Mouse (Mus musculus) embryonic fibroblast, embryonic 13.5 days (primary cell): Measurements from ENCODE around the gene Gnb2. TPM values are rescaled to one million over a fixed set of nuclear protein-coding genes. Genes with fewer than 3 reads are reported as not detected.

ENCODE experiments used
- H3K27ac ChIP-seq: 2 replicates; pipeline ENCODE4 v1.5.1; 2012; ENCODE audit warnings: low read length, control low read depth, inconsistent platforms; ENCODE audit not compliant: insufficient read depth
- H3K4me1 ChIP-seq: 2 replicates; pipeline ENCODE4 v1.6.1; 2011; ENCODE audit warnings: low read length; ENCODE audit not compliant: control insufficient read depth, insufficient read depth
- H3K4me3 ChIP-seq: 2 replicates; pipeline ENCODE4 v1.5.1; 2011; ENCODE audit warnings: mild to moderate bottlenecking, control low read depth, low read length; ENCODE audit not compliant: insufficient read depth
- CTCF ChIP-seq: IDR thresholded peaks from 2 replicates; pipeline ENCODE4 v1.5.1; 2011; ENCODE audit warnings: mild to moderate bottlenecking, control low read depth, low read length, moderate library complexity, borderline replicate concordance; ENCODE audit not compliant: insufficient read depth
- POLR2A ChIP-seq: IDR thresholded peaks from 2 replicates; pipeline ENCODE4 v1.6.1; 2011; ENCODE audit warnings: low read depth, mild to moderate bottlenecking, control low read depth, low read length, moderate library complexity
- polyA plus RNA-seq: library from polyadenylated mRNA; stranded (reverse); fragments of >200 nt; gene quantifications from 2 replicates; pipeline ENCODE4 v1.2.4, GENCODE M21; 2011; ENCODE audit warnings: low read depth; ENCODE audit not compliant: missing spikeins, insufficient read length

The Gnb2 gene
- polyA plus RNA-seq, 1 experiment = 358 TPM

DNA sequence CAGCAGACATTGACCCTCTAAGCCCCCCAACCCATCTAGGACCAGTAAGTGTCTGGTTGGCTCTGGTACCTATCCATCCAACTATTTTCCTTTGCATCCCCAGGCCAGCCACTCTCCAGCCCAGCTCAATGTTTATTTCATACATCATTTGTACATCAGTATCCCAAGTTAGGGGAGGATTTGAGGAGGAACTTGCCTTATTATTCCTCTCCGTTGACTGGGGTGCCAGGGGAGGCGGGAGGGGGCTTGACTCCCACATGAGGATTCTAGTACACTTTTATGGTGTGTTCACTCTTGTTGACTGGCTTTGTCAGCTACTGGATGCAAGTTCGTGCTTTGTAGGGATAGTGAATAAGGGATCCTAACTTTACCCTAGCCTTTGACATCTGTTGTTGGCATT lies 21.6 kb downstream of the Gnb2 start:
- Histone ChIP-seq H3K27ac (no peak overlapping the region), H3K4me1 (peaks cover 4% of the 10 kb centered on the region; the same call in 1 of the 2 replicates), H3K4me3 (peak overlapping the region; percentile 73)
- TF ChIP-seq POLR2A = no peak
- TF ChIP-seq CTCF = no peak

GRCm38 (mm10) chr5:137510573-137511390 lies 22.5 kb downstream of the Gnb2 start:
- no peak for TF ChIP-seq POLR2A
- no peak for TF ChIP-seq CTCF
- no peak overlapping the region for H3K27ac ChIP-seq
- H3K4me3 ChIP-seq = peak overlapping the region; percentile 73
- peaks cover 4% of the 10 kb centered on the region; the same call in 1 of the 2 replicates for H3K4me1 ChIP-seq

GRCm38 (mm10) chr5:137510014-137510501 lies 23.3 kb downstream of the Gnb2 start:
- TF ChIP-seq POLR2A (peak; percentile 40; the same call in 1 of the 2 replicates), CTCF (no peak)
- Histone ChIP-seq H3K4me1 (peaks cover 4% of the 10 kb centered on the region; the same call in 1 of the 2 replicates), H3K27ac (no peak overlapping the region), H3K4me3 (peak overlapping the region; percentile 46)

DNA sequence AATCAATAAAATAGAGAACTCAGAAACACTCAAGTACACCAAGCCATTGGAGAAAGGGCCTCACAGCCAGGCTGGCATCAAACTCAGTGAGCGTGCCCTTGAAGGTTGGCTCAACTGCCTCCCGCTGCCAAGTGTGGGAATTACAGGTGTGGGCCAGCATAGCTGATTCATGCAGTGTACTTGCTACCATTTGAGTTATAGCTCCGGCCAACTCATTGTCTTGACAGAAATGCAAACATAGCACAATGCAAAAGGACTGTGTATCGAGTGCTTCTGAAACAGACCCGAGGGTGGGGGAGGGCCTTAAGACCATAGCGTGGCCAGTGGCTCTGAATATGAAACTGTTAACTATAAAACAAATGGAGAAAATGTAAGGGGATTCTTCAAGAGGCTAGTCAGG lies 29.3 kb downstream of the Gnb2 start:
- H3K4me3 ChIP-seq = no peak overlapping the region
- H3K4me1 ChIP-seq = peaks cover 4% of the 10 kb centered on the region; the same call in 1 of the 2 replicates
- TF ChIP-seq CTCF = peak; percentile 7; the same call in 1 of the 2 replicates
- TF ChIP-seq POLR2A = no peak
- H3K27ac ChIP-seq = no peak overlapping the region

DNA sequence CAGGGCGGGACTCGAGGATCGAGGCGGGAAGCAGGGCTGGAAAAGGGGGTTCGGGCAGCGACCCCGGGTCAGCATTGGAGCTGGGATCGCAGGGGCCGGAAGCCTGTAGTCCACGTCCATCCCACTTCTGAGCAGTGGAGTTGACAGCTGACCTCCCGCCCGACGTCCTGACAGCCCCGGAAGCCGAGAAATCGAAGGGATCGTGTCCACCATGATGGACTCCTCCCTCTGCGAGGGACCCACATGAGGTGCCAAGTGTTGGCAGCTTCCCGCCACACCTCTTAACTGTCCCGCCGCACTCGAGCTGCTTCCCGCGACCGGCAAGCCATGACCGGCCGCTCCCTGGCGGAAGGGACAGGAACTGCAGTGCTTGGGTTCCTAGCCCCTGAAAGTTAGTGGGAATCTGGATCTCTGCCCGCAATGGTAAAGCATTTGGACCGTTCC lies 30.6 kb downstream of the Gnb2 start:
- Histone ChIP-seq H3K4me3 (peak overlapping the region; percentile 47), H3K4me1 (peaks cover 4% of the 10 kb centered on the region; the same call in 1 of the 2 replicates), H3K27ac (peak overlapping the region; percentile 69)
- TF ChIP-seq POLR2A (peak; percentile 62), CTCF (peak; percentile 66)

DNA sequence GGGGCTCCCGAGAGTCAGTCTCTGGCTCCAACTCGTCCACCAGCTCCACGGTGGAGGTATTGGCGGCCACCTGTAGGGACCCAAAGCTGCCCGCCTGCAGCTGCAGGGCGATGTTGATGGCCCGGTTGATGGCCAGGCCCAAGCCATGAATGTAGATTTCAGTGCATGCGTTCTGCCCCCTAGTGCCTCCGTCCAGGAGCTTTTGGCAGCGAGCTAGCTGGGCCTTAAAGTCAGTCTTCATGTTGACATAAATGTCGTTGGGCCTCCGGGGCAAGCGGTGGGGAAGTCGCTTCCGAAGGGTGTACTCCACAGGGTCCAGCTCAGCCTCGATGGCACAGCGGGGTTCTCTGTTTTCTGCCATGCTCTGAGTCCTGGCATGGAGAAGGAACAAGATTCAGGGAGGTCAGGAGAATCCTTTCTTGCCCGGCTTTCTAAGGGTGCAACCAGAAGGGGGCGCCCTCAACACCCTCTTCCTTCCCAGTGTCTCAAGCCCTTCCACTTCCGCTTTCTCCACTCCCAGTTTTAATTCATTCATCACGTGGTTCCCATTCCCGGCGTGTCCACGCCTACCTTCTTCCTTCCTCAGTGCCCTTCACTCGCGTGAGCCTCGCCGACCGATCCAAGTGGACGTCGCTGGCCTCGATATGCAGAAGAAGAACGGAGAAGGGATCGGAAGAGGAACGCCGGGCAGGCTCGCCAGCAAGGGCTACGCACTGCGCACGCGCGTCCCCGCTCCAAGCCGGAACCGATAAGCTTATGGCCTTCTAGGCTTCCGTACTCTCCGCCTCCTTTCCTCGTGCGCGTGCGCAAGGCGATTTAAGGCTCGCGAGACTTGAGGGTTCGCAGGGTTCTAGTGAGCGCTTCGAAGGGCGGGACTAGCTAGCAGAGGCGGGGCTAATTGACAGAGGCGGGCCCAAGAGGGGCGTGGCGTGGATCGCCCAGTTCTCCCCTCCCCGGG lies 31.3 kb downstream of the Gnb2 start, which contains the start of gene Pop7:
Pop7 (minus strand) TSS at position 810 of the 958 bp plus-strand sequence.
- Histone ChIP-seq H3K27ac (peak within 1 kb of the TSS; percentile 94), H3K4me3 (peak within 1 kb of the TSS; percentile 75), H3K4me1 (peaks cover 4% of the 10 kb centered on the region; the same call in 1 of the 2 replicates)
- TF ChIP-seq CTCF (peak; percentile 77), POLR2A (peak; percentile 71)

DNA sequence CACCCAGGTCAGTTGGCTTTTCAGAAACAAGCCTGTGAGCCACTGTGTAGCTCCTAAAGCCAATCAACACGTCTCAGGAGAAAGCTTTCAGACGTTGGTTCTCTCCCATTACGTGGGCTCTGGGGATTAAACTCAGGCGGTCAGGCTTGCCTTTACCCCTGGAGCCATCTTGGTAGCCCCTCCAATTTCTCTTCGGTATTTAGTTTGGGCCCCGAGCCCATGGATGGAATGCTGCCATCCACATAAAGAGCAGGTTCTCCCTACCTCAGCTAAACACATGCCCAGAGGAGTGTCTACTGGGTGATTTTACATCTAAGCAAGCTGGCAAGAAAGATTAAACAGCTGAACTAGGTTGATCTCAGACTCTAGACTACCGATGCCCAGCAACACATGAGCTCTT lies 33.1 kb downstream of the Gnb2 start:
- Histone ChIP-seq H3K27ac (no peak overlapping the region), H3K4me1 (peaks cover 4% of the 10 kb centered on the region; the same call in 1 of the 2 replicates), H3K4me3 (no peak overlapping the region)
- TF ChIP-seq CTCF = no peak
- TF ChIP-seq POLR2A = no peak; the same call in 1 of the 2 replicates

DNA sequence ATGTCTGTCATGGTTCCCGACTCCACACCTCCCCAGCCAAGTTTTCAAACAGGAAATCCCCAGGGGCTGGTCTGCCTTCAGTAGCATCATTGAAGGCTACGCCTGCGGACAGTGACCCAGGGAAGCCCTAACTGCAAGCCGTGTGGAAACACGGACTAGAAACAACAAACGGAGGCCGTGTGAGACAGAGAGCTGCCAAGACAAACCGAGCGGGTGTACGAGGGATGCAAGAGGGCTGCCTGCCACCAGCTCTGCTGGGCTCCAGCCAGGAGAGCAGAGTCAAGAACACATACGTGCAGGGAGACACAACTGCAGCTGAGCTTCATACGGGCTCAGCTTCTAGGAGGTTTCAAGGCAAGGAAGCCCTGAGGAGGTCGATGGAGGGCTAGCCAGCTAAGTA lies 39.5 kb downstream of the Gnb2 start:
- Histone ChIP-seq H3K27ac (no peak overlapping the region), H3K4me3 (no peak overlapping the region), H3K4me1 (no peaks in the 10 kb centered on the region)
- no peak for TF ChIP-seq CTCF
- no peak for TF ChIP-seq POLR2A

DNA sequence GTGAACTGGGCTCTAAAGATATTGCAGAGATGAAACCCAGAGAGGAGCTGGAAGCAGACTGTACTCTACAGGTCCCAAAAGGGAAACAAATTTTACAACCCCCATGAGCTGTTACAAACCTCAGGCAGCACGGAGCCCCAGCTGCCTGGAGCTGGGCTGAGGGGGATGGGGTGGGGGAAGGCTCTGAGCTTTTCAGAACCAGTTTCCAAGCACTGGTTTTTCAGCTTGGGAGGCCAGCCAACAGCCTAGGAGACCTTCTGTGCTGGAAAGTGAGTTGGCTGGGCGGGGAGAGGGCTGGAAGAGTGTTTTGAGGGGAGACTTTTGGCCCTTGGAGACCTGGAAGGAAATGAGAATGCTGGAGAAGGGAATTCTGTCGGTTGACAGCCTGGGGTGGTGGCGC lies 41.8 kb downstream of the Gnb2 start:
- Histone ChIP-seq H3K4me1 (no peaks in the 10 kb centered on the region), H3K4me3 (no peak overlapping the region), H3K27ac (no peak overlapping the region)
- no peak for TF ChIP-seq CTCF
- TF ChIP-seq POLR2A = no peak

DNA sequence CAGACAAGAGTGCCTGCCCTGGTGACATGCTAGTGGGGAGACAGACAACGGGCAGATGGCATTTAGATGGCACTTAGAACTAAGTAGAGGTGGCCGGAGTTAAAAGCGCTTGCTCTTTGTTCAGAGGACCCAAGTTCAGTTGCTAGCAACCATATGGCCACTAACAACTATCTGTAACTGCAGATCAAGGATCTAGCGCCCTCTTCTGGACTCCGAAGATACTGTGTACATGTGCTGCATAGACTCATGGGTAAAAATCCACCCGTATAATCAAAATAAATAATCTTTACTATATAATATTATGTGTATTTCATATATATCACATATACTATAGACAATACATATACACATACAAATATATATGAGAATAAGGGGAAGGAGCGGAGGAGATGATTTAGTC lies 45.7 kb downstream of the Gnb2 start:
- Histone ChIP-seq H3K4me3 (no peak overlapping the region), H3K4me1 (no peaks in the 10 kb centered on the region), H3K27ac (no peak overlapping the region)
- TF ChIP-seq POLR2A = no peak
- TF ChIP-seq CTCF = no peak
